Mouse (Mus musculus) erythroblast, embryonic 14.5 days (primary cell): ENCODE results near the gene Slc34a2.

Experiments
- GATA1 ChIP-seq: IDR thresholded peaks from 2 replicates; pipeline ENCODE4 v1.6.1; 2012; ENCODE audit warnings: low read length, inconsistent platforms, mixed read lengths
- TAL1 ChIP-seq: IDR thresholded peaks from 3 replicates; pipeline ENCODE4 v1.6.1; 2012; ENCODE audit warnings: low read length, inconsistent platforms, mixed read lengths

DNA sequence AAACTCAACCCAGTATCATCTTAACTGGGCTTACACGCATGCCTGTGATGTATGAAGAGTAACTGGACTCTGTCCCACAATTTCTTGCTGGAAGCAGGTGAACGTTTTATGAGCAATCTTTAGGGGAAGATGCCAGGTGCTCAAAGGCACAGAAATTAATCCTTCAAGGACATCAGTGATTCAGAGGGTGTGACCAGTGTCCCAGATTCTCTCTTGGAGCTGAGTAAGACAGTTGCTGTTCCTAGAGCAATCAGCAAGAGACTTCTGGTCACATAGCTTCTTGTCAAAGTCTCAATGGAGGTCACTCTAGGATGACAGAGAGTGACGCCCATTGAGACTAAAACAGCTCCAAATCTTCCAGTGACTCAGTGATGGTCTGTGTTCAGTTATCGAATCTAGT is 19.6 kb upstream of the Slc34a2 start:
- no peak for TF ChIP-seq GATA1
- TF ChIP-seq TAL1: no peak
